Mouse (Mus musculus): ENCODE measurements at regions not wholly inside any gene's neighbourhood (a gene's known extent, or its start where the extent isn't known, plus 50 kb on each side); places are given as distances from the start of the nearest gene placed in this dataset.

- intact Hi-C loops (cut with DNase I): no loop called here
Observed at GRCm38 (mm10) chr3:52607379-52608085, 339.4 kb downstream of the Foxo1 start.

GRCm38 (mm10) chr3:52605261-52605771 lies 337.2 kb downstream of the Foxo1 start:
- intact Hi-C loops (cut with DNase I): no loop called here

GRCm38 (mm10) chr3:52603244-52603704 lies 335.1 kb downstream of the Foxo1 start:
- intact Hi-C loops (cut with DNase I): no loop called here

- intact Hi-C loops (cut with DNase I): no loop called here
Observed at GRCm38 (mm10) chr3:52601011-52601745, 333.0 kb downstream of the Foxo1 start.

- intact Hi-C loops (cut with DNase I): no loop called here
Observed at GRCm38 (mm10) chr3:52600581-52600980, 332.4 kb downstream of the Foxo1 start.

GRCm38 (mm10) chr3:52600146-52600545 lies 332.0 kb downstream of the Foxo1 start:
- intact Hi-C loops (cut with DNase I): no loop called here

- intact Hi-C loops (cut with DNase I): no loop called here
Observed at GRCm38 (mm10) chr3:52586418-52586817, 318.3 kb downstream of the Foxo1 start.

- intact Hi-C loops (cut with DNase I): no loop called here
Observed at GRCm38 (mm10) chr3:52579917-52580316, 311.8 kb downstream of the Foxo1 start.

- intact Hi-C loops (cut with DNase I): no loop called here
Observed at GRCm38 (mm10) chr3:52579096-52579495, 311.0 kb downstream of the Foxo1 start.

- intact Hi-C loops (cut with DNase I): no loop called here
Observed at GRCm38 (mm10) chr3:52576703-52577244, 308.6 kb downstream of the Foxo1 start.

GRCm38 (mm10) chr3:52575237-52575798 lies 307.2 kb downstream of the Foxo1 start:
- intact Hi-C loops (cut with DNase I): no loop called here

- intact Hi-C loops (cut with DNase I): no loop called here
Observed at GRCm38 (mm10) chr3:52574341-52574740, 306.2 kb downstream of the Foxo1 start.

GRCm38 (mm10) chr3:52573806-52574205 lies 305.7 kb downstream of the Foxo1 start:
- intact Hi-C loops (cut with DNase I): no loop called here

GRCm38 (mm10) chr3:52572514-52573485 lies 304.7 kb downstream of the Foxo1 start:
- intact Hi-C loops (cut with DNase I): no loop called here

- intact Hi-C loops (cut with DNase I): no loop called here
Observed at GRCm38 (mm10) chr3:52567606-52568372, 299.7 kb downstream of the Foxo1 start.

- intact Hi-C loops (cut with DNase I): no loop called here
Observed at GRCm38 (mm10) chr3:52563595-52563994, 295.5 kb downstream of the Foxo1 start.

GRCm38 (mm10) chr3:52562816-52563215 lies 294.7 kb downstream of the Foxo1 start:
- intact Hi-C loops (cut with DNase I): no loop called here

GRCm38 (mm10) chr3:52559481-52559880 lies 291.3 kb downstream of the Foxo1 start:
- intact Hi-C loops (cut with DNase I): no loop called here

GRCm38 (mm10) chr3:52558765-52559164 lies 290.6 kb downstream of the Foxo1 start:
- intact Hi-C loops (cut with DNase I): no loop called here

GRCm38 (mm10) chr3:52557296-52557695 lies 289.2 kb downstream of the Foxo1 start:
- intact Hi-C loops (cut with DNase I): no loop called here
